Mouse (Mus musculus): ENCODE measurements around the gene Zmynd11. TPM values are rescaled to one million over a fixed set of nuclear protein-coding genes. Genes with fewer than 3 reads are reported as not detected.
A peak's percentile ranks its signal among the peaks of the same experiment; 100 is the strongest.

Zmynd11 gene
- polyA plus RNA-seq, 1 experiment from 2014 or later: 86.3 TPM

DNA sequence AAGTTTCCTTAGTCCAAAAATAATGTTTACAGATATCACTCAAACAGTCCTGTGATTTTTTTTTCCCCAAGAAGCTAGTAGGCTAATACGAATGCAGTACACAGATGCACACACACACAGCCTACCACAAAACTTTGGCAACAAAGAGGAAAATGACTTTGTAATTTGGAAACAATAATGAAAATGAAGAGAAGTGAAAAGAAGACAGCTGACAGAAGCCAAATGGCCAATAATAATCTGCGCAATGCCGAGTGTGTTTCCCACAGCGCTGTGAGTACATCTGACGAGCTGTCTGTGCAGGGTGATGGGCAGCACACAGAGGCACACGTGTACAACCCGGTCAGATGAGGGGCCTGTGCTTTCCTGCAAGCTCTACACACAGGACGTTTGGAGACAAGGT, 58.4 kb downstream of the Zmynd11 start:
- peaks cover 41% of the 10 kb centered on the region for H3K36me3 ChIP-seq
- H3K9me3 ChIP-seq (replicated peaks): no peaks in the 10 kb centered on the region
- peaks cover 16% of the 10 kb centered on the region for H3K4me1 ChIP-seq
- H3K4me3 ChIP-seq: no peak overlapping the region
- WGBS: 92% methylated on average over 8 of the region's 8 CpGs
- H3K27ac ChIP-seq: no peak overlapping the region
- H3K27me3 ChIP-seq (ENCODE audit: low read depth, poor library complexity, severe bottlenecking): no peaks in the 10 kb centered on the region
- no peak for DNase-seq (ENCODE audit: low spot score)

DNA sequence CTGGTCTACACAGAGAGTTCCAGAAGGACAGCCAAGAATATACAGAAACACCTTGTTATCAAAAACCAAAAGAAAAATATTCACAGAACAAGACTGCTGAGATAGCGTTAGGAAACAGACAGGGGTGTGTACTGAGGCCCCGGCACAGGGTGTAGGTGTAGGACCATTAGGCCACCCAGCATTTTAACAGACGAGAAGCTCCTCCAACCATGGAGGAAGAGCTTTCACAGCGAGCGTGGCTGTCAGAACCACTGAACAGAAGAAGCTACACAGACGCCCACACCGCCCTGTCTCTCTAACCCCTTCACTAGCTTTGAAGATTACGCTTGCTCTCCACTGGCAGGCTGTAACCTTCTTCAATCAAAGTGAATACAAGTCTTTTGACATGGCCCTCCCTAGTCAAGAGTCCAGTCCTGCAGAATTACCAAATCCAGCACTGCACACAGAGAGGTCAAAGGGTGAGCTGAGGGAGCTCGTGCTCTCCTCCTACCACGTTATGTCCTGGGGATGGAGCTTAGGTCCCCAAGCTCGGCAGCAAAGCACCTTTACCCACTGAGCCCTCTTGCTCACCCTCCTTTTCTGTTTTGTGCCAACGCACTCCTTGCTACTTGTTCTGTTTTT, 62.4 kb downstream of the Zmynd11 start:
- peaks cover 48% of the 10 kb centered on the region for H3K36me3 ChIP-seq
- WGBS: 62% methylated on average over 12 of the region's 12 CpGs
- no peaks in the 10 kb centered on the region for H3K27me3 ChIP-seq (ENCODE audit: low read depth, poor library complexity, severe bottlenecking)
- DNase-seq (ENCODE audit: low spot score): no peak
- no peaks in the 10 kb centered on the region for H3K4me1 ChIP-seq
- no peaks in the 10 kb centered on the region for H3K9me3 ChIP-seq (replicated peaks)
- no peak overlapping the region for H3K27ac ChIP-seq
- H3K4me3 ChIP-seq: no peak overlapping the region

DNA sequence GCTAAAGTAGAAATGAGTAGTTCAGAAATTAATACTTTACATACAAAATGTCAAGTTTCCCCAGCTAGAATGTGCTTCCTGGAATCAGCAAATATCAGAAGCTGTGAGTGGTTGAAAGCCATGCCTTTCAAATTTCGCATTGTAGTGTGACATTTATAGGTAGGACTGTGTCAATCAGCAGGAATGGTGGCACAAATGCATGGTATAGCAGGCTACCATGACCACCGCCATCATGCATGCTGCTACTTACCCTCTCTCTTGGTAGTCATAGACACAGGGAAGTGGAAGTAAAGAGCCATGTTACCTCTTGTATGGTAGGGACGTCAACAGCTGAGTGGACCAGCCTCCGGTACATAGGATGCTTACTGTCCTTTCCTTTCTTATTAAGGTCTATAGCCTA, 67.8 kb downstream of the Zmynd11 start:
- DNase-seq (ENCODE audit: low spot score): no peak
- Histone ChIP-seq H3K4me1 (no peaks in the 10 kb centered on the region), H3K27ac (no peak overlapping the region), H3K27me3 (ENCODE audit: low read depth, poor library complexity, severe bottlenecking) (no peaks in the 10 kb centered on the region), H3K4me3 (no peak overlapping the region), H3K36me3 (peaks cover 75% of the 10 kb centered on the region), H3K9me3 (replicated peaks) (no peaks in the 10 kb centered on the region)
- WGBS: 97% methylated on average over 4 of the region's 4 CpGs

DNA sequence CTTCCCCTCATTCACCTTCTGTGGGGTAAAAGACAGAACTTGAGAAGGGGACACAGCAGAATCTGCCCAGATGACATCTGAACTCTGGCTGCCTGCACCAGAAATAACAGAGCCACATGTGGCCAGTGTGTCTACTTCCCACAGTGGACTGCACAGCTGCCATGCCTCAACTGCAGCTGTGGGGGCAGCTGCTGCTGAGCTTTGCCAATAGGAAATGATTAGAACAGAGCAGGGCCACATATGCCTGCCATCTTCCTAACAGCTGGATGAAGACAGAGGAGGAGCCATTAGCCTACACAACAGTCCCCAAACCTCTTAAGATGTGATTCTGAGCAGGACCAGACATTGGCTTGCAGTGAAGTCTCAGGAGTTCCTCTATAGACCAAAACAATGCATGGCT, 69.3 kb downstream of the Zmynd11 start:
- DNase-seq (ENCODE audit: low spot score): no peak
- Histone ChIP-seq H3K27ac (no peak overlapping the region), H3K4me3 (no peak overlapping the region), H3K9me3 (replicated peaks) (no peaks in the 10 kb centered on the region), H3K4me1 (no peaks in the 10 kb centered on the region), H3K36me3 (peaks cover 82% of the 10 kb centered on the region), H3K27me3 (ENCODE audit: low read depth, poor library complexity, severe bottlenecking) (no peaks in the 10 kb centered on the region)

DNA sequence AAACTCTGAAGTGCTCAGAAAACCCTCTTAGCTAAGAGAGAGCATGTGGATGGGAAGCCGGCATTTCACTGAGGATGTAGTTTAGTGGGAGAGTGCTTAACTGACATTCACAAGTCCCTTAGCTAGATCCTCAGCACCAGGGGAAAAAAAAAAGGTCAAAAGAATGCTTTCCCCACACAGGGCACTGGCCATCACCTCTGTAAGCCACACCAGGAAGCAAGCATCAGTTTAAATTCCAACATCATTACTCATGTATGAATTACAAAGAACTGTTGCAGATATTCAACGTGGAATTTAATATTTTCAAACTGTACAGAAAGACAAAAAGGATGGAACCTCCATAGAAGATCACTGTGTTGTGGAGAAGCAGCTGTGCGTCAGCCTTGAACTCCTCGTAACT, 69.7 kb downstream of the Zmynd11 start:
- DNase-seq (ENCODE audit: low spot score): no peak
- no peaks in the 10 kb centered on the region for H3K9me3 ChIP-seq (replicated peaks)
- no peaks in the 10 kb centered on the region for H3K4me1 ChIP-seq
- H3K4me3 ChIP-seq: no peak overlapping the region
- 93% methylated on average over 4 of the region's 4 CpGs for WGBS
- peaks cover 84% of the 10 kb centered on the region for H3K36me3 ChIP-seq
- H3K27ac ChIP-seq: no peak overlapping the region
- no peaks in the 10 kb centered on the region for H3K27me3 ChIP-seq (ENCODE audit: low read depth, poor library complexity, severe bottlenecking)

DNA sequence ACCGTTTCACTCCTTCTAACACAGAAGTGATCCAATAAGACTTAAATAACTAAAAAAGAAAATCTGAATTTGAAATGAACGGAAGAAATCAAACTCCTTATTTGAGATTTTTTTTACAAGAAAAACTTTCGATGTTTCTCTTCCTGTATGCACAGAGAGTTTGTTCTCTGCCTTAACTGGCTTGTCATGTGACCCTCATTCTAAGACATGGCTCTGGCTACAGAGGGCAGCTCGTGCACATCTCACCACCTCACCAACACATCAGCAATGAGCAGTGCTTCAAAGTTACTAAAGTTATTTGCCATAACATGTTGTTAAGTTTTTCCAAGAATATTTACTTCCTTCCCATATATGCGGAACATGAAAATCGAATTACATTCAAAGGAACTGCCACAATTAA, 70.5 kb downstream of the Zmynd11 start:
- no peak overlapping the region for H3K27ac ChIP-seq
- no peak overlapping the region for H3K4me3 ChIP-seq
- no peak for DNase-seq (ENCODE audit: low spot score)
- H3K9me3 ChIP-seq (replicated peaks): no peaks in the 10 kb centered on the region
- peaks cover 89% of the 10 kb centered on the region for H3K36me3 ChIP-seq
- H3K4me1 ChIP-seq: no peaks in the 10 kb centered on the region
- H3K27me3 ChIP-seq (ENCODE audit: low read depth, poor library complexity, severe bottlenecking): no peaks in the 10 kb centered on the region
- WGBS: 95% methylated on average over 6 of the region's 6 CpGs

DNA sequence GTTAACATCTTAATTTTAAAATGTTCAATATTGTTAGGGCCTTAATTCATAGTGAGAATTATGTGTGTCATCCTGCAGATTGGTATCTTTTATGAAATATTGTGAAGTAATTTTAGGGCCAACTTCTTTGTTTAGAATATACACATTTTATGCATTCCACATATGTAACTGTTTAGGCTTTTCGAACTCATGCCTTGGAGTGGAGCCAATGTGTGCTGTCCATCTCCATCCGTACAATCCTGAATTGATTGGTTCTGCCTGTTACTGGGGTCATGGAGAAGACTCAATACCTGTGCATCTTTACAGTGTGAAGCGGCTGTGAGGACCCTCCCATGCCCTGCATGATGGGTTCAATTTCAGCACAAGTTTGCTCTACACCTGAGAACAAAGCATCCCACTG, 72.3 kb downstream of the Zmynd11 start:
- DNase-seq (ENCODE audit: low spot score): no peak
- peaks cover 100% of the 10 kb centered on the region for H3K36me3 ChIP-seq
- H3K4me1 ChIP-seq: no peaks in the 10 kb centered on the region
- no peak overlapping the region for H3K4me3 ChIP-seq
- H3K27me3 ChIP-seq (ENCODE audit: low read depth, poor library complexity, severe bottlenecking): no peaks in the 10 kb centered on the region
- H3K27ac ChIP-seq: no peak overlapping the region
- no peaks in the 10 kb centered on the region for H3K9me3 ChIP-seq (replicated peaks)
- WGBS: 96% methylated on average over 3 of the region's 3 CpGs

DNA sequence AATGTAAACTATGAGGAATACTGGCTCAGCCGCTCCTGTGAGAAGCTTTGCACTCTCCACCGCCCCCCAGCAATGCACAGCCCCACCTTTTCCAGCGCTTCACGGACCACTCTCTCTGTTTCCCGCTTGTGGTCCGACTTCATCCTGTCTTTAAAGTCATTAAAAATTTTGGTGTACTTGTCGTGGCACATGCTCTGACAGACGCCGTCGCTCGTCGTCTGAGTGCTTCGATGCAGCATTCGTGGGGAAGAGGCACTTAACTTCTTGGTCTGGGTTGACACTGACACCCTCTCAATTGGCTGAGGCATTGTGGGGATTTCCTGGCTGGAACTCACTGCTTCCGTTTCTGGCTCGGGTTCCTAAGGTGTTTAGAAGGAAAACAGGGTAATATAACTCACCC, 75.8 kb downstream of the Zmynd11 start:
- H3K4me3 ChIP-seq: no peak overlapping the region
- no peaks in the 10 kb centered on the region for H3K27me3 ChIP-seq (ENCODE audit: low read depth, poor library complexity, severe bottlenecking)
- DNase-seq (ENCODE audit: low spot score): no peak
- H3K4me1 ChIP-seq: no peaks in the 10 kb centered on the region
- peaks cover 97% of the 10 kb centered on the region for H3K36me3 ChIP-seq
- H3K9me3 ChIP-seq (replicated peaks): no peaks in the 10 kb centered on the region
- WGBS: 93% methylated on average over 16 of the region's 16 CpGs
- no peak overlapping the region for H3K27ac ChIP-seq

DNA sequence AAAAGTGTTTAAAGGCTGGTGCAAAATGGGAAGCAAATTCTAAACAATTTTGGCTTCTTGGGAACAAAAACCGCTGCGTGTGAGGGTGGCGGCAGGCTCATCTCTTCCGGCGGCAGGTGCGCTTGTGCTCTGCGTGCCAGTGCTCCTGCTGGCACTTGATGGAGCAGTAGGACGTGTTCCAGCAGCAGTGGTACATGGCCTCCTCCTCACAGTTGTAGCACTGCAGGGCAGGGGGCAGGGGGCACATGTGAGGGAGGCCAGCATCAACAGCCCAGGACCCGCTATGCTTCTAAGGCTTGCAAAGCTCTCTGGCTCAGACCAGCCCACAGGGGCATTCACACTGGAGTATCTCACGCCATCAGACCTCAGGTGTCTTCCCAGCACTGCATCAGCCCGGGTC, 78.4 kb downstream of the Zmynd11 start:
- H3K4me1 ChIP-seq: no peaks in the 10 kb centered on the region
- H3K36me3 ChIP-seq: peaks cover 97% of the 10 kb centered on the region
- WGBS: 93% methylated on average over 11 of the region's 11 CpGs
- no peak overlapping the region for H3K4me3 ChIP-seq
- DNase-seq (ENCODE audit: low spot score): peak; percentile 21
- no peaks in the 10 kb centered on the region for H3K9me3 ChIP-seq (replicated peaks)
- H3K27me3 ChIP-seq (ENCODE audit: low read depth, poor library complexity, severe bottlenecking): no peaks in the 10 kb centered on the region
- no peak overlapping the region for H3K27ac ChIP-seq

DNA sequence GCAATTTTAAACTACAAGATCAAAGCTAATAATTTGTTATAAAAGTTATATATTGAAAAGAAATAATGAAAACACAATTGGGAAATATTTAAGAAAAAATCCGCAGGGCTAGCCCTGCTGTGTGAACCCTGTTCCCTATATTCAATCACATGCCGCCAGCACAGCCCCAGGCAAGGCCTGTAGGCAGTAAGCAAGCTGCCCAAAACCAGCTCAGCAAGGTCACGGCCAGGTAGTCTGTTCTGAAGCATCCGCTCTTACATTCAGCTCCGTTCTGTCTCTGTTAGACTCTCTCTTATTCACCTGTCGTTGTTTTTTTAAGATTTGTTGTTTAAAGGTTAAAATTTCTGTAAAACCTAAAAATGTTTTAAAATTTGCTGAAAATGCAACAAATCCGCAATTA, 78.9 kb downstream of the Zmynd11 start:
- 93% methylated on average over 7 of the region's 7 CpGs for WGBS

DNA sequence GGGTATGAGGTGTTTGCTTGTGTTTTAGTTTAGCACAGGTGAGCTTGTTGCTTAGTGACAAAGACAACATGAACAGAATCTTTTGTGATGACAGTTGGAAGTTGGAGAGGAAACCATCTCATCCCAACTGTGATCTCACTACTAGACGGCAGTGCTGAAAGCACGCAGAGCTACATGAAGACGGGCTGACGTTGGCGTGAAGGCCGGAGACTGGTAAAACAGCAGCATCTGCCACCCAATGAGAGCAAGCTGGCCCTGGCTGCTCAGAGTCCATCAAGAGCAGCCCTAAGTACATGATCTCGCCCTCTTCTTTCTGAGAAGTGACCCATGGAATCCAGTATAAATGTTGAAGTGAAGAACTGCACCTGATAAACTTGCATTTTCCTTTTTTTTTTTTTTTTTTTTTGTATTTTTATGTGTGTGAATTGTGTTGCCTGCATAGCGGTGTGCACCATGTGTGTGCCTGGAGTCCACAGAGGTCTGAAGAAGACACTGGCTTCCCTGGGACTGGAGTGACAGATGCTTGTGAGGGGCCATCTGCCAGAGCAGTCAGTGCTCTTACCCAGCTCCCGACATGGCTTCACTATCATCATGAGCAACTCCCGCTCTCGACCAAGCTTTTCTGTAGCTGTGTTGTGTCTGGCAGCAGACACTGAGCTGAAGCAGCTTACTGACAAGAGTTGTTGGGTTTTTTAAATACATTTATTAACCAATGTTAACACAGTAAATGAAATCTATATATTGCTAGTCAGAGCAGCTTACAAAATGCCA, 80.8 kb downstream of the Zmynd11 start:
- H3K27ac ChIP-seq: no peak overlapping the region
- no peaks in the 10 kb centered on the region for H3K4me1 ChIP-seq
- peaks cover 78% of the 10 kb centered on the region for H3K36me3 ChIP-seq
- H3K9me3 ChIP-seq (replicated peaks): no peaks in the 10 kb centered on the region
- 97% methylated on average over 11 of the region's 11 CpGs for WGBS
- no peaks in the 10 kb centered on the region for H3K27me3 ChIP-seq (ENCODE audit: low read depth, poor library complexity, severe bottlenecking)
- H3K4me3 ChIP-seq: no peak overlapping the region
- no peak for DNase-seq (ENCODE audit: low spot score)

More for the DNA sequence above, 78.9 kb downstream of the Zmynd11 start:
- DNase-seq (ENCODE audit: low spot score): no peak
- Histone ChIP-seq H3K9me3 (replicated peaks) (no peaks in the 10 kb centered on the region), H3K4me1 (no peaks in the 10 kb centered on the region), H3K36me3 (peaks cover 97% of the 10 kb centered on the region), H3K27me3 (ENCODE audit: low read depth, poor library complexity, severe bottlenecking) (no peaks in the 10 kb centered on the region), H3K27ac (no peak overlapping the region), H3K4me3 (no peak overlapping the region)

DNA sequence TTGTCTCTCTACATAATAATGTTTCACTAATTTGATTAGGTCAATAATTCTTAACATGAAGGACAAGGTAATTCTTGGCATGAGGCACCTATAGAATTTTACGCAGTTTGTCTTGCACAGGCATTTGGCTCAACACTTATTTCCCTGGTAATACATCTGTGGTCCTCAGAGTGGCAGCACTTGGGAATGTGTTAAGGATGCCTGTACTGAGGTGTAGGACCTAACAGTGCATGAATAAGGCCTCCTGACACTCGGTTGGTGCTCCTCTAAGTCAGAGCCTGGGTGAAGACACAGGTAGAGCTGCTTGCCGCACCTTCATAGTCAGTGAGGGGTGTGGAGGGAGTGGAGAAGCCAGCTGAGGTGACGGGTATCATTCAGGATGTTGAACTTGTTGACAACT, 81.8 kb downstream of the Zmynd11 start:
- peaks cover 67% of the 10 kb centered on the region for H3K36me3 ChIP-seq
- H3K27me3 ChIP-seq (ENCODE audit: low read depth, poor library complexity, severe bottlenecking): no peaks in the 10 kb centered on the region
- WGBS: 92% methylated on average over 4 of the region's 4 CpGs
- H3K9me3 ChIP-seq (replicated peaks): no peaks in the 10 kb centered on the region
- H3K4me1 ChIP-seq: no peaks in the 10 kb centered on the region
- H3K27ac ChIP-seq: no peak overlapping the region
- H3K4me3 ChIP-seq: no peak overlapping the region
- no peak for DNase-seq (ENCODE audit: low spot score)

DNA sequence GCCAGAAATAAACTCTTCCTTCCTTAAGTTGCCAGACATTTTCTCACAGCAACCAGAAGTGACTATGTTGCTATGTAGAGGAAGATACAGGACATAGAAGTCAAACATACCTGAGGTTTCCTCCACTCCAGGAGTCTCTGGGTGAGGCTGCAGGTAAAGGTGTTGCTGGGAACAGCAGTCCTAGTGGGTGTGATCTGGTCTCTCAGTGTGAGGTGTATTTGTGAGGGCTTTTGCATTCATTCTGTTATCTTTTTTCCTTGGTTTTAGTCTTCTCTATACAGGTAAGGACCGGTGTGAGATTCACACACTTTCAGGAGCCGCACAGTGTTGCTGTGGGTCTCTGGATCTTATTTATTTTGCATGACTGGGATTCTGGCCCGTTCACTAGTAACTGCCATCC, 83.6 kb downstream of the Zmynd11 start:
- Histone ChIP-seq H3K27ac (no peak overlapping the region), H3K36me3 (peaks cover 49% of the 10 kb centered on the region), H3K9me3 (replicated peaks) (no peaks in the 10 kb centered on the region), H3K4me3 (no peak overlapping the region), H3K4me1 (no peaks in the 10 kb centered on the region), H3K27me3 (ENCODE audit: low read depth, poor library complexity, severe bottlenecking) (no peaks in the 10 kb centered on the region)
- DNase-seq (ENCODE audit: low spot score): peak; percentile 18
- 98% methylated on average over 3 of the region's 3 CpGs for WGBS

All from limb, embryonic 10.5 days (tissue).